Mouse (Mus musculus): Measurements from ENCODE around the gene Ptges3l. TPM values are rescaled to one million over a fixed set of nuclear protein-coding genes. Genes with fewer than 3 reads are reported as not detected.
"Not testable (repeated sequence)": the region's sequence is repeated elsewhere in the genome, so short reads cannot be mapped to it uniquely, and the experiment has no call there.

Ptges3l gene
- polyA plus RNA-seq, 1 experiment from 2014 or later = 1.2 TPM

GRCm38 (mm10) chr11:101415306-101415705 lies 9.8 kb downstream of the Ptges3l start:
- Histone ChIP-seq H3K9ac (no peak overlapping the region), H3K27me3 (no peaks in the 10 kb centered on the region), H3K36me3 (ENCODE audit: poor library complexity, severe bottlenecking) (peaks cover 37% of the 10 kb centered on the region), H3K27ac (no peak overlapping the region), H3K4me3 (no peak overlapping the region), H3K4me1 (peaks cover 8% of the 10 kb centered on the region), H3K9me3 (replicated peaks) (no peaks in the 10 kb centered on the region), H3K4me2 (no peak overlapping the region)
- 89% methylated on average over 2 of the region's 2 CpGs for WGBS
- ATAC-seq = no peak

DNA sequence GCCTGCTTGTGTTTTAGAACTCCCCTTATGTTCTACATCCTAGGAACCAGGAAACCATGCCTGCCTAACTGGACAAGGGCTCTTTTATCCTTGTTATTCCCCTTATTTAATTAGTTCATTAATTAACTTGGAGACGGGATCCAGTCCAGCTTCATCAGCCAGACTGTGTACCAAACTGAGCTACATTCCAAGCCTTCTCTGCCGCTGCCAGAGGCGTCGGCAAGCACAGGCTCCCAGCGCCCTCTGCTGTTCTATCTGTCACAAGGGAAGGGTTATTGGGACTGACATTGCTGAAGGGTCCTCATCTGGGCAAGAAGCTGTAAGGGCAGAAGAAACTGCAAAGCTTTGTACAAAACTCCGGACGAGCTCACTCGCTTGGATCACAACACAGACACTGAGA lies 30.0 kb downstream of the Ptges3l start:
- Histone ChIP-seq H3K9me3 (replicated peaks) (no peaks in the 10 kb centered on the region), H3K27ac (no peak overlapping the region), H3K4me1 (peaks cover 7% of the 10 kb centered on the region; the same call in 1 of the 2 replicates), H3K36me3 (ENCODE audit: poor library complexity, severe bottlenecking) (no peaks in the 10 kb centered on the region), H3K27me3 (no peaks in the 10 kb centered on the region), H3K4me2 (no peak overlapping the region), H3K4me3 (no peak overlapping the region), H3K9ac (no peak overlapping the region)
- WGBS = 6% methylated on average over 8 of the region's 8 CpGs
- 0 out of 2 replicates have a peak, but pooled peaks have one; percentile 33 for ATAC-seq

DNA sequence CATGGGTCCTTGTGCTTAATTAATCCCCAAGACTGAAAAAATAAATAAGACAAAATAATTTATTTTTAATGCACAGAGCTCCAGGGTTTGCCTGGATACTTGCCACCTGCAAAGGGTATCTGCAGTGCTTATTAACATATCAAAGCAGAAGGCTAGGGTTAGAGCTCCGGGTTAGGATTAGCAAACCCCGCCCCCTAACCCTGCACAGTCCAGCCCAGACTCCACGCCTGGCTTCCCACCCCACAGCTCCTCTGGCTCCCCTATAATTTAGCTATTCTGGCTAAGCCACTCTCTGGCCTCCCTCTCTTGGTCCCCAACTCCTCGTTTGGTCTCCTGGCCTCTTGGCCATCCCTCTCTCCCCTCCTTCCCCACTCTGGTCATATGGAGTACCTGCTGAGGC lies 43.3 kb downstream of the Ptges3l start:
- no peak overlapping the region for H3K9ac ChIP-seq
- H3K4me1 ChIP-seq = peaks cover 4% of the 10 kb centered on the region; the same call in 1 of the 2 replicates
- H3K4me3 ChIP-seq = no peak overlapping the region
- H3K9me3 ChIP-seq (replicated peaks) = no peaks in the 10 kb centered on the region
- no peaks in the 10 kb centered on the region for H3K27me3 ChIP-seq
- H3K27ac ChIP-seq = no peak overlapping the region
- WGBS = 4% methylated on average over 4 of the region's 4 CpGs
- H3K4me2 ChIP-seq = no peak overlapping the region
- ATAC-seq = no peak
- no peaks in the 10 kb centered on the region for H3K36me3 ChIP-seq (ENCODE audit: poor library complexity, severe bottlenecking)

DNA sequence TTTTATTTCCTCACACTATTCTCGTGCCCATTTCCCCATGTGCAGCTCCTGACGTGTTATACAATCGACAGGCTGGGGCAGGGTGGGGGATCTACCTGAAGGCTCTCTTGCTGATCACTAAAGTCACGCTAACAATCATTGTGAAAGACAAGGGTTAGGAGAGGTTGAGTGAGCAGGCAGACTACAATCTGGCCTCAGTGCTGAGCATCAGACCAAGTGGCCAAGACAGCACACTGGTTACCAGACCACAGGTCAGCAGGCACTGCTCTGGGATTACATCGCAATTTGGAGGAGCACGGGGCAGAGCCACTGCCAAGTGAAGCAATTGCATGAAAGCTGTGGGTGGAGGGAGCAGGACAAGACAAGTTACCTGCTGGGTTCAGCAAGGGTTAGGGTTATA lies 46.2 kb downstream of the Ptges3l start:
- H3K4me2 ChIP-seq = no peak overlapping the region
- H3K4me1 ChIP-seq = peaks cover 4% of the 10 kb centered on the region; the same call in 1 of the 2 replicates
- no peaks in the 10 kb centered on the region for H3K9me3 ChIP-seq (replicated peaks)
- 84% methylated on average over 6 of the region's 6 CpGs for WGBS
- ATAC-seq = no peak
- no peak overlapping the region for H3K27ac ChIP-seq
- no peak overlapping the region for H3K4me3 ChIP-seq
- no peak overlapping the region for H3K9ac ChIP-seq
- H3K36me3 ChIP-seq (ENCODE audit: poor library complexity, severe bottlenecking) = no peaks in the 10 kb centered on the region
- no peaks in the 10 kb centered on the region for H3K27me3 ChIP-seq

- not testable (repeated sequence) for H3K4me3 ChIP-seq; H3K36me3 ChIP-seq (ENCODE audit: poor library complexity, severe bottlenecking); H3K4me1 ChIP-seq; H3K9me3 ChIP-seq (replicated peaks); H3K27me3 ChIP-seq; H3K27ac ChIP-seq; H3K4me2 ChIP-seq; H3K9ac ChIP-seq; ATAC-seq
- 94% methylated on average over 8 of the region's 8 CpGs for WGBS
Observed at GRCm38 (mm10) chr11:101378196-101378595, 46.9 kb downstream of the Ptges3l start.

DNA sequence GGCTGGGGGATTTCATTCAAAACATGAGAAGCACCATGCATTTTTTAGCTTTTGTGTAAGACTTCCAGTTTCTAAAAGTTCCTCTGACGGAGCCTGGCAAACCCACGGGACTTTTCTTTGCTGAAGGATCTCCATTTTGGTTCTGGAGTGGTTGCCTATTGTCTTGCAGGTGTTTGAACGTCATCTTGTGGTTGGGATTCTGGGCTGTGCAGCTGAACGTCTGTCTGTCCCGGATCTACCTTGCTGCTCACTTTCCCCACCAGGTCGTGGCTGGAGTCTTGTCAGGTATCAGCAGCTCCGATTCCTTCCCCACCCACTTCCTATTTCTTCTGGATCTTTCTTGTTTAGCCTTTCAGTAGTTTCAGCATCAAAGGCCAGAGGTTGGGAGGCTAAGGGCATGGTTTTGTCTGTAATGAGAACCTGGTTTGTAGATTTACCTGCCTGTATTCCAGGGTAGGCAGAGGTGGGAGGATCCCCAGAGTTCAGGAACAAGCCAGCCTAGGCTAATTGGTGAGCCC lies 50.7 kb downstream of the Ptges3l start:
- H3K9ac ChIP-seq = no peak overlapping the region
- no peak overlapping the region for H3K4me2 ChIP-seq
- 57% methylated on average over 7 of the region's 7 CpGs for WGBS
- no peak overlapping the region for H3K4me3 ChIP-seq
- no peak overlapping the region for H3K27ac ChIP-seq
- H3K27me3 ChIP-seq = no peaks in the 10 kb centered on the region
- H3K9me3 ChIP-seq (replicated peaks) = no peaks in the 10 kb centered on the region
- no peak for ATAC-seq
- H3K4me1 ChIP-seq = no peaks in the 10 kb centered on the region
- no peaks in the 10 kb centered on the region for H3K36me3 ChIP-seq (ENCODE audit: poor library complexity, severe bottlenecking)

- WGBS = 81% methylated on average over 5 of the region's 5 CpGs
- no peaks in the 10 kb centered on the region for H3K4me1 ChIP-seq
- no peak overlapping the region for H3K27ac ChIP-seq
- no peak overlapping the region for H3K9ac ChIP-seq
- no peaks in the 10 kb centered on the region for H3K36me3 ChIP-seq (ENCODE audit: poor library complexity, severe bottlenecking)
- H3K9me3 ChIP-seq (replicated peaks) = no peaks in the 10 kb centered on the region
- no peak overlapping the region for H3K4me2 ChIP-seq
- no peaks in the 10 kb centered on the region for H3K27me3 ChIP-seq
- H3K4me3 ChIP-seq = no peak overlapping the region
- ATAC-seq = no peak
Observed at GRCm38 (mm10) chr11:101370141-101370540, 55.0 kb downstream of the Ptges3l start.

Small RNA genes within 50 kb of the gene (microRNA-seq; reads per million reads assigned to microRNA genes)
- gene Mir6929 = not detected

Other genes with a start within 250 kb of the Ptges3l start
- 0.10 TPM in 1 of 2 replicates, not detected in the other for gene Ccr10, start 249.9 kb downstream of the Ptges3l start, polyA plus RNA-seq (2015; fragmentation: Nextera tagmentation; extraction: Ambion mirVana)
- gene Ezh1, start 198.9 kb downstream of the Ptges3l start, polyA plus RNA-seq (2015; fragmentation: Nextera tagmentation; extraction: Ambion mirVana) = 12.1 and 13.8 TPM in 2 replicates
- gene Ramp2, start 179.3 kb downstream of the Ptges3l start, polyA plus RNA-seq (2015; fragmentation: Nextera tagmentation; extraction: Ambion mirVana) = 43.9 and 55.3 TPM in 2 replicates
- gene Vps25, start 171.6 kb downstream of the Ptges3l start, polyA plus RNA-seq (2015; fragmentation: Nextera tagmentation; extraction: Ambion mirVana) = 92.6 and 109 TPM in 2 replicates
- gene Wnk4, start 164.8 kb downstream of the Ptges3l start, polyA plus RNA-seq (2015; fragmentation: Nextera tagmentation; extraction: Ambion mirVana) = 4.4 and 4.5 TPM in 2 replicates
- gene Cntd1, start 146.3 kb downstream of the Ptges3l start, polyA plus RNA-seq (2015; fragmentation: Nextera tagmentation; extraction: Ambion mirVana) = 1.2 and 1.9 TPM in 2 replicates
- gene Coa3, start 146.2 kb downstream of the Ptges3l start, polyA plus RNA-seq (2015; fragmentation: Nextera tagmentation; extraction: Ambion mirVana) = 190 and 203 TPM in 2 replicates
- 164 and 175 TPM in 2 replicates for gene Becn1, start 123.0 kb downstream of the Ptges3l start, polyA plus RNA-seq (2015; fragmentation: Nextera tagmentation; extraction: Ambion mirVana)
- gene Psme3, start 109.1 kb downstream of the Ptges3l start, polyA plus RNA-seq (2015; fragmentation: Nextera tagmentation; extraction: Ambion mirVana) = 144 and 145 TPM in 2 replicates
- gene Aoc2, start 100.3 kb downstream of the Ptges3l start, polyA plus RNA-seq (2015; fragmentation: Nextera tagmentation; extraction: Ambion mirVana) = 1.7 and 2.2 TPM in 2 replicates
- gene Aoc3, start 94.7 kb downstream of the Ptges3l start, polyA plus RNA-seq (2015; fragmentation: Nextera tagmentation; extraction: Ambion mirVana) = not detected in 2 replicates
- not detected in 2 replicates for gene G6pc, start 57.8 kb downstream of the Ptges3l start, polyA plus RNA-seq (2015; fragmentation: Nextera tagmentation; extraction: Ambion mirVana)
- 101 and 113 TPM in 2 replicates for gene Aarsd1, start 7.7 kb downstream of the Ptges3l start, polyA plus RNA-seq (2015; fragmentation: Nextera tagmentation; extraction: Ambion mirVana)
- 7.6 and 8.0 TPM in 2 replicates for gene Gm27029, start 537 bp downstream of the Ptges3l start, polyA plus RNA-seq (2015; fragmentation: Nextera tagmentation; extraction: Ambion mirVana)
- 24.2 and 26.3 TPM in 2 replicates for gene Rundc1, start 248 bp downstream of the Ptges3l start, polyA plus RNA-seq (2015; fragmentation: Nextera tagmentation; extraction: Ambion mirVana)
- 338 and 387 TPM in 2 replicates for gene Rpl27, start 17.0 kb upstream of the Ptges3l start, polyA plus RNA-seq (2015; fragmentation: Nextera tagmentation; extraction: Ambion mirVana)
- 2.3 and 2.5 TPM in 2 replicates for gene Ifi35, start 23.1 kb upstream of the Ptges3l start, polyA plus RNA-seq (2015; fragmentation: Nextera tagmentation; extraction: Ambion mirVana)
- gene Rnd2, start 39.7 kb upstream of the Ptges3l start, polyA plus RNA-seq (2015; fragmentation: Nextera tagmentation; extraction: Ambion mirVana) = 155 and 197 TPM in 2 replicates
- 61.3 and 67.0 TPM in 2 replicates for gene Vat1, start 40.9 kb upstream of the Ptges3l start, polyA plus RNA-seq (2015; fragmentation: Nextera tagmentation; extraction: Ambion mirVana)
- gene Brca1, start 126.6 kb upstream of the Ptges3l start, polyA plus RNA-seq (2015; fragmentation: Nextera tagmentation; extraction: Ambion mirVana) = 11.3 and 12.5 TPM in 2 replicates
- gene Nbr1, start 126.8 kb upstream of the Ptges3l start, polyA plus RNA-seq (2015; fragmentation: Nextera tagmentation; extraction: Ambion mirVana) = 104 and 117 TPM in 2 replicates
- 1.1 and 1.3 TPM in 2 replicates for gene Tmem106a, start 156.9 kb upstream of the Ptges3l start, polyA plus RNA-seq (2015; fragmentation: Nextera tagmentation; extraction: Ambion mirVana)
- gene Gm11634, start 173.9 kb upstream of the Ptges3l start, polyA plus RNA-seq (2015; fragmentation: Nextera tagmentation; extraction: Ambion mirVana) = not detected in 2 replicates
- gene Rdm1, start 201.9 kb upstream of the Ptges3l start, polyA plus RNA-seq (2015; fragmentation: Nextera tagmentation; extraction: Ambion mirVana) = 48.9 and 52.6 TPM in 2 replicates
- 32.5 and 40.6 TPM in 2 replicates for gene Arl4d, start 240.2 kb upstream of the Ptges3l start, polyA plus RNA-seq (2015; fragmentation: Nextera tagmentation; extraction: Ambion mirVana)

Measured in forebrain, embryonic 13.5 days (tissue).